Mouse (Mus musculus): ENCODE measurements around the gene Tdpoz5. TPM values are rescaled to one million over a fixed set of nuclear protein-coding genes. Genes with fewer than 3 reads are reported as not detected.
"Not testable (repeated sequence)": the region's sequence is repeated elsewhere in the genome, so short reads cannot be mapped to it uniquely, and the experiment has no call there.

Gene Tdpoz5
- not detected in 2 replicates for polyA plus RNA-seq (2012; ENCODE audit: insufficient read depth, insufficient read length, missing spikeins)

GRCm38 (mm10) chr3:93961214-93961613, at the start of gene Tdpoz5:
Tdpoz5 (minus strand) TSS chr3:93961314.
- not testable (repeated sequence) for H3K27ac ChIP-seq (replicated peaks; ENCODE audit: low read depth, low read length); H3K4me1 ChIP-seq (ENCODE audit: control insufficient read depth, insufficient read depth, insufficient read length, low read length); H3K4me3 ChIP-seq (ENCODE audit: insufficient read depth, low read depth, low read length)

GRCm38 (mm10) chr3:93968938-93969337, 7.8 kb upstream of the Tdpoz5 start:
- not testable (repeated sequence) for H3K27ac ChIP-seq (replicated peaks; ENCODE audit: low read depth, low read length); H3K4me1 ChIP-seq (ENCODE audit: control insufficient read depth, insufficient read depth, insufficient read length, low read length); H3K4me3 ChIP-seq (ENCODE audit: insufficient read depth, low read depth, low read length)

- not testable (repeated sequence) for H3K4me1 ChIP-seq (ENCODE audit: control insufficient read depth, insufficient read depth, insufficient read length, low read length); H3K4me3 ChIP-seq (ENCODE audit: insufficient read depth, low read depth, low read length); H3K27ac ChIP-seq (replicated peaks; ENCODE audit: low read depth, low read length)
Measured at GRCm38 (mm10) chr3:93943443-93943842, 17.7 kb downstream of the Tdpoz5 start, which contains the start of gene Gm9117. Gm9117 (minus strand) TSS chr3:93943543.

GRCm38 (mm10) chr3:93938386-93938785, 22.7 kb downstream of the Tdpoz5 start:
- not testable (repeated sequence) for H3K4me3 ChIP-seq (ENCODE audit: insufficient read depth, low read depth, low read length); H3K4me1 ChIP-seq (ENCODE audit: control insufficient read depth, insufficient read depth, insufficient read length, low read length); H3K27ac ChIP-seq (replicated peaks; ENCODE audit: low read depth, low read length)

Other genes starting within 250 kb of the Tdpoz5 start
- not detected in 2 replicates for gene Gm5773, start 188.3 kb downstream of the Tdpoz5 start, polyA plus RNA-seq (2012; ENCODE audit: insufficient read depth, insufficient read length, missing spikeins)
- not detected in 2 replicates for gene Tdpoz4, start 164.9 kb downstream of the Tdpoz5 start, polyA plus RNA-seq (2012; ENCODE audit: insufficient read depth, insufficient read length, missing spikeins)
- not detected in 2 replicates for gene Tdpoz3, start 135.3 kb downstream of the Tdpoz5 start, polyA plus RNA-seq (2012; ENCODE audit: insufficient read depth, insufficient read length, missing spikeins)
- gene Gm9117, start 17.8 kb downstream of the Tdpoz5 start, polyA plus RNA-seq (2012; ENCODE audit: insufficient read depth, insufficient read length, missing spikeins), result not detected in 2 replicates
- not detected in 2 replicates for gene Gm9125, start 93.6 kb upstream of the Tdpoz5 start, polyA plus RNA-seq (2012; ENCODE audit: insufficient read depth, insufficient read length, missing spikeins)
- not detected in 2 replicates for gene Gm10697, start 111.3 kb upstream of the Tdpoz5 start, polyA plus RNA-seq (2012; ENCODE audit: insufficient read depth, insufficient read length, missing spikeins)
- gene Gm10696, start 216.9 kb upstream of the Tdpoz5 start, polyA plus RNA-seq (2012; ENCODE audit: insufficient read depth, insufficient read length, missing spikeins), result not detected in 2 replicates
- gene Gm5286, start 235.4 kb upstream of the Tdpoz5 start, polyA plus RNA-seq (2012; ENCODE audit: insufficient read depth, insufficient read length, missing spikeins), result not detected in 2 replicates